In genomic region chr8:109536703-109537102, GRCm38 (mm10) we compare ENCODE assay signal across 9 mouse cellular contexts. TPM values are rescaled to one million over a fixed set of nuclear protein-coding genes. Genes with fewer than 3 reads are reported as not detected.
DNase-seq lines count a peak whose midpoint lies in the region; ATAC-seq and TF ChIP-seq lines count a peak whose summit lies in the region.
"Had no signal": no experiment of that assay in that cellular context is flagged by ENCODE, and none has a peak within 500 bp of the region (broad histone marks: within the 10 kb centered on the region; RNA-seq: fewer than 3 reads in every experiment).

No protein-coding gene starts in this region.

- H3K36me3 ChIP-seq in E14TG2a.4 (ENCODE audit: insufficient read depth, low read length) = no peaks in the 10 kb centered on the region
- H3K36me3 ChIP-seq in forebrain, embryonic 11.5 days (ENCODE audit: control insufficient read depth, insufficient read depth, low read length) = no peaks in the 10 kb centered on the region
- no peaks in the 10 kb centered on the region for H3K36me3 ChIP-seq in heart, postnatal 0 days (replicated peaks; ENCODE audit: control insufficient read depth, insufficient read depth, low read length)
- H3K36me3 ChIP-seq in liver, postnatal 0 days (replicated peaks; ENCODE audit: insufficient read depth, low read length) = no peaks in the 10 kb centered on the region

- peak; percentile 73 for TF ChIP-seq CTCF in E14TG2a.4 (conservative IDR thresholded peaks at IDR 0.05; ENCODE audit: low read length)
- TF ChIP-seq CTCF in heart, postnatal 0 days (IDR thresholded peaks at IDR 0.05; ENCODE audit: low read depth) = peak; percentile 73
- TF ChIP-seq CTCF in liver, postnatal 0 days (IDR thresholded peaks at IDR 0.05; ENCODE audit: low read depth) = peak; percentile 83

- no peaks in the 10 kb centered on the region for H3K9me3 ChIP-seq in E14TG2a.4 (ENCODE audit: low read length)
- H3K9me3 ChIP-seq in forebrain, embryonic 11.5 days (ENCODE audit: control insufficient read depth, low read length) = no peaks in the 10 kb centered on the region
- H3K9me3 ChIP-seq in heart, postnatal 0 days (replicated peaks; ENCODE audit: control insufficient read depth, low read length) = no peaks in the 10 kb centered on the region
- H3K9me3 ChIP-seq in liver, postnatal 0 days (ENCODE audit: low read length) = no peaks in the 10 kb centered on the region

- no peak overlapping the region for H3K27ac ChIP-seq in forebrain, embryonic 11.5 days (ENCODE audit: low read depth, low read length)
- no peak overlapping the region for H3K27ac ChIP-seq in heart, postnatal 0 days (ENCODE audit: low read depth)
- no peak overlapping the region for H3K27ac ChIP-seq in liver, postnatal 0 days (ENCODE audit: low read depth)

- DNase-seq in c-Kit-positive CD71-negative TER-119-negative erythroid progenitor cells, embryonic 14.5 days (ENCODE audit: low read depth) = peak; percentile 71
- DNase-seq in forebrain, embryonic 11.5 days (ENCODE audit: low spot score) = peak; percentile 93
- peak; percentile 81 for DNase-seq in heart, postnatal 0 days (ENCODE audit: low spot score)
- peak; percentile 85 for DNase-seq in layer of hippocampus, adult 11-12 months (ENCODE audit: low spot score)
- DNase-seq in liver, postnatal 0 days = peak; percentile 85
- peak; percentile 14 to 16 for DNase-seq in thymus, adult 18-20 months

- H3K4me2 ChIP-seq in forebrain, embryonic 11.5 days (ENCODE audit: low read depth, low read length, severe bottlenecking) = no peak overlapping the region
- H3K4me2 ChIP-seq in heart, postnatal 0 days (ENCODE audit: low read depth, low read length) = peak overlapping the region; percentile 12; the same call in 1 of the 2 replicates
- no peak overlapping the region for H3K4me2 ChIP-seq in liver, postnatal 0 days (ENCODE audit: low read depth, low read length)

- peak; percentile 75 for ATAC-seq in forebrain, embryonic 11.5 days (replicated peaks; ENCODE audit: low FRiP score)
- peak; percentile 83 for ATAC-seq in heart, postnatal 0 days (ENCODE audit: insufficient read depth, low read depth)
- ATAC-seq in liver, postnatal 0 days = peak; percentile 70
- ATAC-seq in neutrophil, adult 5-6 weeks (ENCODE audit: extremely low read depth, insufficient number of reproducible peaks, low FRiP score, poor library complexity, severe bottlenecking) = peak; percentile 39; the same call in 1 of the 2 replicates

- H3K4me1 ChIP-seq in E14TG2a.4 (replicated peaks; ENCODE audit: low read depth, low read length) = peaks cover 18% of the 10 kb centered on the region
- H3K4me1 ChIP-seq in forebrain, embryonic 11.5 days (replicated peaks; ENCODE audit: control insufficient read depth, insufficient read depth, low read length) = no peaks in the 10 kb centered on the region
- H3K4me1 ChIP-seq in heart, postnatal 0 days (ENCODE audit: control insufficient read depth, insufficient read depth) = no peaks in the 10 kb centered on the region
- H3K4me1 ChIP-seq in liver, postnatal 0 days (ENCODE audit: insufficient read depth) = no peaks in the 10 kb centered on the region

- H3K9ac ChIP-seq in forebrain, embryonic 11.5 days (ENCODE audit: low read length) = 0 out of 2 replicates have a peak overlapping the region, but pooled peaks have one; percentile 4
- no peak overlapping the region for H3K9ac ChIP-seq in heart, postnatal 0 days (replicated peaks; ENCODE audit: low read depth, low read length)
- no peak overlapping the region for H3K9ac ChIP-seq in liver, postnatal 0 days (replicated peaks)

- H3K27me3 ChIP-seq in E14TG2a.4 (ENCODE audit: insufficient read depth, low read length) = peaks cover 19% of the 10 kb centered on the region; the same call in 1 of the 2 replicates
- no peaks in the 10 kb centered on the region for H3K27me3 ChIP-seq in forebrain, embryonic 11.5 days (ENCODE audit: control insufficient read depth, insufficient read depth, low read length)
- H3K27me3 ChIP-seq in heart, postnatal 0 days (ENCODE audit: control insufficient read depth, insufficient read depth, low read length) = no peaks in the 10 kb centered on the region
- H3K27me3 ChIP-seq in liver, postnatal 0 days (ENCODE audit: insufficient read depth, low read length) = no peaks in the 10 kb centered on the region

- no peak for TF ChIP-seq EP300 in heart, postnatal 0 days (IDR thresholded peaks at IDR 0.05; ENCODE audit: low read depth)
- no peak for TF ChIP-seq EP300 in liver, postnatal 0 days (IDR thresholded peaks at IDR 0.05; ENCODE audit: low read depth)

- WGBS in forebrain, embryonic 11.5 days = 3% methylated on average over 5 of the region's 5 CpGs
- WGBS in heart, postnatal 0 days = 3% methylated on average over 5 of the region's 5 CpGs
- WGBS in liver, postnatal 0 days (ENCODE audit: insufficient replicate concordance) = 10% methylated on average over 5 of the region's 5 CpGs

- peak overlapping the region; percentile 53 for H3K4me3 ChIP-seq in E14TG2a.4 (replicated peaks; ENCODE audit: low read length)
- no peak overlapping the region for H3K4me3 ChIP-seq in forebrain, embryonic 11.5 days (ENCODE audit: low read depth, low read length)
- no peak overlapping the region for H3K4me3 ChIP-seq in heart, postnatal 0 days (ENCODE audit: low read depth, low read length)
- no peak overlapping the region for H3K4me3 ChIP-seq in liver, postnatal 0 days (ENCODE audit: low read depth, low read length)

RNA-seq across cellular contexts. Expression of gene Dhx38, which starts 29.0 kb away (rescaled TPM):
- polyA plus RNA-seq in forebrain, embryonic 11.5 days (2014; fragmentation: Nextera tagmentation; extraction: Ambion mirVana) = 28.4 and 30.6 TPM in 2 replicates
- total RNA-seq in heart, postnatal 0 days (2014; rRNA removed; ENCODE audit: low replicate concordance) = 10.8 and 21.9 TPM in 2 replicates
- polyA plus RNA-seq in heart, postnatal 0 days (2015; fragmentation: Nextera tagmentation; extraction: Ambion mirVana) = 6.8 and 7.3 TPM in 2 replicates
- polyA plus RNA-seq in liver, postnatal 0 days (2015; fragmentation: Nextera tagmentation; extraction: Ambion mirVana) = 4.8 and 5.6 TPM in 2 replicates
- total RNA-seq in neutrophil, adult 5-6 weeks (2017) = 101 and 103 TPM in 2 replicates

RNA-seq across cellular contexts. Expression of gene Txnl4b, which starts 29.0 kb away (rescaled TPM):
- 27.0 and 28.5 TPM in 2 replicates for polyA plus RNA-seq in forebrain, embryonic 11.5 days (2014; fragmentation: Nextera tagmentation; extraction: Ambion mirVana)
- total RNA-seq in heart, postnatal 0 days (2014; rRNA removed; ENCODE audit: low replicate concordance) = 4.1 and 13.2 TPM in 2 replicates
- 17.8 and 19.0 TPM in 2 replicates for polyA plus RNA-seq in heart, postnatal 0 days (2015; fragmentation: Nextera tagmentation; extraction: Ambion mirVana)
- 10.5 and 11.4 TPM in 2 replicates for polyA plus RNA-seq in liver, postnatal 0 days (2015; fragmentation: Nextera tagmentation; extraction: Ambion mirVana)
- 33.9 and 37.8 TPM in 2 replicates for total RNA-seq in neutrophil, adult 5-6 weeks (2017)

RNA-seq across cellular contexts. Expression of gene Hp, which starts 42.3 kb away (rescaled TPM):
- 0.27 and 0.45 TPM in 2 replicates for polyA plus RNA-seq in forebrain, embryonic 11.5 days (2014; fragmentation: Nextera tagmentation; extraction: Ambion mirVana)
- 2.0 TPM in 2 replicates for total RNA-seq in heart, postnatal 0 days (2014; rRNA removed; ENCODE audit: low replicate concordance)
- polyA plus RNA-seq in heart, postnatal 0 days (2015; fragmentation: Nextera tagmentation; extraction: Ambion mirVana) = 1.2 and 3.6 TPM in 2 replicates
- polyA plus RNA-seq in liver, postnatal 0 days (2015; fragmentation: Nextera tagmentation; extraction: Ambion mirVana) = 4,025 and 4,072 TPM in 2 replicates
- 873 and 967 TPM in 2 replicates for total RNA-seq in neutrophil, adult 5-6 weeks (2017)

RNA-seq across cellular contexts. Expression of gene Pmfbp1, which starts 42.9 kb away (rescaled TPM):
- 0.19 and 0.25 TPM in 2 replicates for polyA plus RNA-seq in forebrain, embryonic 11.5 days (2014; fragmentation: Nextera tagmentation; extraction: Ambion mirVana)
- total RNA-seq in heart, postnatal 0 days (2014; rRNA removed; ENCODE audit: low replicate concordance) = not detected in 2 replicates
- not detected in 2 replicates for polyA plus RNA-seq in heart, postnatal 0 days (2015; fragmentation: Nextera tagmentation; extraction: Ambion mirVana)
- not detected in 2 replicates for polyA plus RNA-seq in liver, postnatal 0 days (2015; fragmentation: Nextera tagmentation; extraction: Ambion mirVana)
- total RNA-seq in neutrophil, adult 5-6 weeks (2017) = not detected in 2 replicates
- polyA plus RNA-seq: large intestine, adult 2 months had no signal

Comparison
In these comparisons a context has a peak if more than half of its experiments do, and no peak if none do; other contexts are left out.
1. DNase-seq: peak in every context shown above with its lines; median percentile 93 in forebrain, embryonic 11.5 days; 85 in layer of hippocampus, adult 11-12 months; 85 in liver, postnatal 0 days; 81 in heart, postnatal 0 days; 71 in c-Kit-positive CD71-negative TER-119-negative erythroid progenitor cells, embryonic 14.5 days; 15 in thymus, adult 18-20 months.
2. RNA of gene Hp, which starts 42.3 kb away (polyA plus RNA-seq): 4,025 to 4,072 TPM in liver, postnatal 0 days; 1.2 to 3.6 TPM in heart, postnatal 0 days and 0.27 to 0.45 TPM in forebrain, embryonic 11.5 days; every median in the first group is over 100 times any median in the second.
3. Peak in every context shown above with its lines, with median percentiles within 50 percentile points of each other: CTCF ChIP-seq and ATAC-seq.